Mouse (Mus musculus): Measurements from ENCODE around the gene Clpx.

GRCm38 (mm10) chr9:65255906-65256600, 38.0 kb upstream of the Clpx start:
- no peak for TF ChIP-seq CTCF (IDR thresholded peaks at IDR 0.05; ENCODE audit: low read depth, low read length)
- TF ChIP-seq POLR2A (IDR thresholded peaks at IDR 0.05; ENCODE audit: insufficient read depth, low read length) = no peak
- TF ChIP-seq EP300 (IDR thresholded peaks at IDR 0.05; ENCODE audit: insufficient read depth, low read depth, low read length) = no peak

All from ES-Bruce4 (cell line).